Mouse (Mus musculus): ENCODE measurements around the gene Siva1.

- TF ChIP-seq CTCF (IDR thresholded peaks at IDR 0.05; ENCODE audit: insufficient read depth, low read length): no peak
- TF ChIP-seq POLR2A (IDR thresholded peaks at IDR 0.05; ENCODE audit: borderline replicate concordance, extremely low read depth, low read depth, low read length): no peak
Observed at GRCm38 (mm10) chr12:112628197-112628596, 16.3 kb upstream of the Siva1 start.
